Mouse (Mus musculus) heart, adult 2 months (tissue): Measurements from ENCODE around the gene Muc4.

Experiments
- CTCF ChIP-seq: fragments of 200-600 bp; IDR thresholded peaks from 2 replicates; pipeline ENCODE4 v1.8.1; 2022; ENCODE audit warnings: antibody characterized with exemption, mild to moderate bottlenecking, moderate library complexity
- POLR2A ChIP-seq: fragments of 200-500 bp; IDR thresholded peaks from 2 replicates; pipeline ENCODE4 v1.6.1; 2011; ENCODE audit warnings: mild to moderate bottlenecking, low read depth, low read length, control low read depth; ENCODE audit not compliant: insufficient read depth

- TF ChIP-seq CTCF: no peak
- TF ChIP-seq POLR2A: no peak
Measured at GRCm38 (mm10) chr16:32790056-32790455, 54.4 kb downstream of the Muc4 start.
